Mouse (Mus musculus) T-helper 2 cell (primary cell): ENCODE measurements around the gene Pkn3.
"Not testable (repeated sequence)": the region's sequence is repeated elsewhere in the genome, so short reads cannot be mapped to it uniquely, and the experiment has no call there.

Experiments used
- in situ Hi-C: fragments of 300-600 bp; cut with MboI, MseI; formaldehyde crosslinking; loops from one replicate; pipeline ENCODE4 v1.15.1; 2025; ENCODE audit warnings: high pct_unique_total_duplicates

The Pkn3 gene

DNA sequence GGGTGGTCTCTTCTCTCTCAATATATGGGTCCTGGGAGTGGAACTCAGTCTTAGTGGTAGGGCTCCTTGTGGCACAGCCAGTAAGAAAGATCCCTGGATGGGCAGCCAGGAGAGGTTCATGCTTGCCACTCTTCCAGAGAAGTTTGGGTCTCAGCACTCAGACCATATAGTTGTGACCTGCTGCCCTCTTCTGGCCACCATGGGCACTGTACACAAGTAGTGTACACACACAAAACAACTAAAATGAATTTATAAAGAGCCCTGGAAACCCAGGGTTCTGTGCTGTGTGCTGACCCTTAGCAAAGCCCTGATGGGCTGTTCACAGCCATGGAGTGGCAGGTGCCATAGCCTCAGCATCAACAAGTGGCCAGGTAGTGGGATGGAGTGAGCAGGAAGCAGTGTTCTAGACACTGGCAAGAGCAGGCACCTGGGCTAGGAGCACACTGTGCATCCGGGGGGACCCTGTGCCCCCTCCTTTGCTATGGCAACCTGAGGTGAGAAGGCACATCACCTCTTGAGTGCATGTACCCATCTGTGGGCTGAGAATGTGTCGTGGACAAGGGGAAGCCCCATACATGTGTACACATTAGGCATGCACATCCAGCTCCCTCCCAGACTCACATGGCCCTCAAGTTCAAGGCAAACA lies 18.5 kb downstream of the Pkn3 start:
- in situ Hi-C loops = loop anchor here (5.0 kb wide), 1 partner anchor 49 kb away; the partner anchor contains the start of gene Wdr34

DNA sequence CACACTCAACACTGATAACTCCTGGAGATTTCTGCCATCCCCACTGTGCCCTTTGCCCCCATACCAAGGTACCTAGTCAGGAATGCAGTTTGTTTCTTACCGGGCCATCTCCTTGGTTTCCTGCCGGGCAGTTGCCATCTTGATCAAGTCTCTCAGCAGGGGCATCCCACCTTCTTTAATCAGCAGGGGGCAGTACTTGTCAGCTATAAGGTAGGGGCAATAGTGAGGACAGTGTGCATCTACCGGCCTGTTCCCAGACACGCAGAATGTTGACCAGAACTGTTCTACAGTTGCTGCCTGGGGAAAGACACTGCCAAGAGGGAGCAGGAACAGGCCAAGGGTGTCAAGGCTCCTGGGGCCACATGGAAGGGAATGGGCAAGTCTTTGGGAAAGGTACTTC lies 22.7 kb downstream of the Pkn3 start:
- in situ Hi-C loops = no loop called here

DNA sequence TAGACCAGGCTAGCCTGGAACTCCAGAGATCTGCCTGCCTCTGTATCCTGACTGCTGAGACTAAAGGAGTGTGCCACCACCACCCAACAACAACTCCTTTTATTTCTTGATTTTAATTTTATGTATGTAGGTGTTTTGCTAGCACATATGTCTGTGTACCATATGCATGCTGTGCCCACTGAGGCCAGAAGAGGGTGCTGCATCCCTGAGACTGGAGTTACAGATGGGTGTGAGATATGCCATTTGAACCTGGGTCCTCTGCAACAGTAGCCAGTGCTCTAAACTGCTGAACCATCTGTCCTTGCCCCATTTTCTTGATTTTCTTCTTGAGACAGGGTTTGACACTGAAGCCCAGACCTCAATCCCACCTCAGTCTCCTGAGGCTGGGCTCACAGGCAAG lies 28.9 kb downstream of the Pkn3 start:
- in situ Hi-C loops = loop anchor here (5.0 kb wide), 1 partner anchor 56 kb away; no protein-coding TSS in a partner anchor

DNA sequence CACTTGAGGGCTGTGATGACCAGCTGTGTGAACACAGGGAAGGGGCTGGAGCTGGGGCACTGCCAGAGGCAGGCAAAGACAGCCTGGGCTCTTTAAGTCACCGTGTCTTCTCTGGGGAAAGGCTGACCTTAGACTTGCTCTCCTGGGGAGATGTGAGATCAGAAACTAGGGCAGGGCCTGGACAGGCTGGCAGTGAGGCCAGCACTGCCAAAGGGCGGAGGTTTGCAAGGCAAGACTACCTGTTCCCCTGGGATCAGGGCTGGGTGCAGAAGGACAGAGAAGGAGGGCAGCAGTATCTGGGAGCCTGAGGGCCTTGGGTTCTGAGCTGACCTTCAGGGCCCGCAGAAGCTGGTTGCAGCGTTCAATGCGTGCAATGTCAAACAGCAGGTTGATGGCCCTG lies 30.2 kb downstream of the Pkn3 start:
- in situ Hi-C loops = loop anchor here (5.0 kb wide), 1 partner anchor 55 kb away; no protein-coding TSS in a partner anchor

DNA sequence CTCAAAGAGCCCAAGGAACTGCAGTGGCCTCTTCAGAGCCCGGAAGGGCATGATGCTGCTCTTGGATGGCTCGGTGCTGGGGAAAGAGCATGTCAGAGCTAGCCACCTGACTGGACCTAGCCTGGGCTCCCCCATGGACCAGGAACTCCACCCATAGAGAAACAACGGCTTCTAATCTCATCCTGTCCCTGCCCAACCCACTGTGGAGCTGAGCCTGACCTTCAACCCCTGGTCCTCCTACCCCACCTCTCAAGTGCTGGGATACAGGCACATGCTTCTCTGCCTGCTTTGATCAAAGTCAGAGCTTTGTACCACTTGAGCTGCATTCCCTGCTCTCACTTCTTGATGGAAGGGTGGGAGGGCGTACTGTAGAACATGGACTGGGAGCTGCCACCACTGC lies 30.8 kb downstream of the Pkn3 start:
- in situ Hi-C loops = loop anchor here (5.0 kb wide), 1 partner anchor 54 kb away; no protein-coding TSS in a partner anchor

DNA sequence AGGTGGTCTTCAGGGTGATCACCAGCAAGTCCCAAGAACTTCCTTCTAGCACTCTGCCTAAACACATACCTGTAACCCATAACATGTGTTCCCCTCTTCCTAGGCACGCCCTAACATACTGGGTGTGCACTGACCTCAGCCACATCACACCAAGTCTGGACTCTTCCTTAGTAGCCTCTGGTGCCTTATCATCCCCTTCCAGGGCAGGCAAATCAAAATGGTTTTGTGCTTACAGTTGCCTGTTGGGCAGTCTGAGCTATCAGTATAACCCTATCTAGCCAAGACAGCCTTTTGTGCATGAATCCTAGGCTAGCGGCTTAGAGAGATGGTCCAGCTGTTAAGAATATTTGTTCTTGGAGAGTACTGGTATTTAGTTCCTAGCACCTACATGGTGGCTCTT lies 34.0 kb downstream of the Pkn3 start:
- in situ Hi-C loops = no loop called here

DNA sequence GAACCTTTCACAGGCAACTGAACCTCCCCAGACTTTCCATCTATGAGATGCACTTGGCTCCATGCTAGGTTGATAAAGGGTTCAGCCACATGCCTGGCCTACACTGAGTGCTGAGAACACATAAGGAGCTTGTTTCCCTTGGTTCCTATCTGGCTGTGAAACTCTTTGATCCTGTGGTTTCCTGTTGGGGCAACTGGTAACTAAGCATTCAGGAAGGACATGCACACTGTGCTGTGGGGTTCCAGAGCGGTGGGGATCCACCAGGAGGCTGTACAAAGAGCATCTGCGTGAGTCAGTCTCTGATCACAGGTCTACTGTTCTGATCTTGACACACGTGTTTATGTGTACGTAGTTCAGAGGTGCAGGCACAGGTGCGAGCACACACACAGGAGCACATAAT lies 35.1 kb downstream of the Pkn3 start:
- in situ Hi-C loops = no loop called here

DNA sequence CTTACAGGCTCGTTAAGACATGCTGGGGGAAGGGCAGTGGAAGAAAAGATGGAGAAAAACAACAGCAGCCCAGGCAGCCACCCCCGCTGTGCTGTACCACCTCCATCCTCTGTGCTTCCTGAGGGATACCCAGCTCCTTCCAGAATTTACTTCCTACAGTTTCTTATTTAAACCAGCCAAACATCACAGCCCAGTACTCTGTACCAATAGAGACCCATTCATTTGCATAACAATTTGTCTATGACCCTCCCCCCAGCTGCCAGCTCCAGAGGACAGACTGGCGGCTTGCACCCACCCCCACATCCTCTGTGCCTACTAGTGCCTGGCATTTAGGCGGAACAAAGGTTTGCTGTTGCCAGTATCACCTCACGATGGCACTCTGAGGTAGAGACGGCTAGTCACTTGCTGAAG lies 42.2 kb downstream of the Pkn3 start:
- in situ Hi-C loops = loop anchor here (5.0 kb wide), 1 partner anchor 42 kb away; the partner anchor contains the start of gene Pkn3

DNA sequence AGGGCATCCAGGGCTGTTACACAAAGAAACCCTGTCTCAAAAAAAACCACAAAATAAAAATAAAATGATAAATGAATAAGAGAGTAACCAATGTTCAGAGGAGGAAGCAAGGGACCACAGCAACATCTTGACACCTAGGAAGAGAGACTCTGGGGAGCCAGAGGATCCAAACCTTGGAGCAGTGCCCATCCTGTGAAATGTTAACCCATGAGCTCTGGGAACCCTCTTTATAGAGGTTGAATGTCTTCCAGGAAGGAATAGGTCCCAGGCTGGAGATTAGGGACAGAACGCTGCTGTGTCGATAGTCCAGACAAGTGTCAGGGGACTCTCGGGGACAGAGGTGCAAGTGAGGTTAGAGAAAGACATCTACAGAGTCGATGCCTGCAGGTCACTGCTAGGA lies 42.8 kb downstream of the Pkn3 start:
- in situ Hi-C loops = loop anchor here (5.0 kb wide), 1 partner anchor 43 kb away; the partner anchor contains the start of gene Pkn3

DNA sequence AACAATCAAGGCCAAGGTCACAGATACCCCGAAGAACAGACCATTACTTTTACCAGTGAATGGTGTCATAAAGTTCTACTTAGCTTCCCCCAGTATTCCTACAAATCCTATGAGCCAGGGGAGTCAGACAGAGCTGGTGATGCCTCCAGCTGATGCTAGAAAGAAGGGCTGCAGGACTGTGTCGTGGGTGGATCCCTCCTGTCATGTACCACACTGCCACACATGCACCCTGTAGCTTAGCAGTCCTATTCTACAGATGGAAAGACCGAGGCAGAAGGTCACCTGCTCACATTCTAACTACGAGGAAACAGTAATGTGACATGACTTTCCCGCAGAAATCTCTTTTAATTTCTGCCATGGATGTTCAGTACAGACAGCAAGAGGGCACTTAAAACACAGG lies 45.3 kb downstream of the Pkn3 start:
- in situ Hi-C loops = loop anchor here (5.0 kb wide), 1 partner anchor 45 kb away; the partner anchor contains the start of gene Pkn3

DNA sequence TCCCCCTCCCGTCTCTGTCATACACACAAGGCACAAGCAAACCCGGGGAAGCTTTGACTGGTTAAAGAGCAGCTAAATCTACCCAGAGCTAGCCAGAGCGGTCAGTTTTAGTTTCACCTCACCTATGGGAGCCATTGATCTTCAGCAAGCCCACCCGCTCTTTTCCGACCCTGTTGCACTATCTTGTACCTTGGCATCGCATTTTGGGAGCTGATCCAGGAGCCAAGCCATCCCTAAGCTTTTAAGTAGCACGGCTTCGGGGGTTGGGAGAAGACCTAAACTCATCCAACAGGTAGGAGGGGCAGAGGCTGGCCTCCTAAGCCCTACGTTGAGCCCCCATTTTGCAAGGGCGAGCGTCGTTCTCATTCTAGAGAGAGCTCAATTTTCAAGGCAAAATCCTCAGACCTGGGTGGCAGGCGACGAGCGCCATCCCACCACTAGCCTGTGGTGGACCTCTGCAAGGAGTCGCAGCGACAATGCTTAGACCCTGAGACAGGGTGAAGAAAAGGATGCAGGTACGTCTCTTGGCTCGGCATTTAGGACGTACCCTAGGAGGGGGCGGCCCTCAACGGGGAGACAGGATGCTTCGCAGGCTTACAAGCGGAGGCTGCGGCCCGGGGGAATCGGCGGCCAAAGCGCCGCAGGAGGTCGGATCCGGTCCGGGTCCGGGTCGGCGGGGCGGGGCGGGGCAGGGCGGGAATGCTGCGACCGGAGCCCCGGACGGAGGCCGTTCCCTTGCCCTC lies 46.4 kb downstream of the Pkn3 start:
- in situ Hi-C loops = loop anchor here (5.0 kb wide), 1 partner anchor 47 kb away; the partner anchor contains the start of gene Pkn3

DNA sequence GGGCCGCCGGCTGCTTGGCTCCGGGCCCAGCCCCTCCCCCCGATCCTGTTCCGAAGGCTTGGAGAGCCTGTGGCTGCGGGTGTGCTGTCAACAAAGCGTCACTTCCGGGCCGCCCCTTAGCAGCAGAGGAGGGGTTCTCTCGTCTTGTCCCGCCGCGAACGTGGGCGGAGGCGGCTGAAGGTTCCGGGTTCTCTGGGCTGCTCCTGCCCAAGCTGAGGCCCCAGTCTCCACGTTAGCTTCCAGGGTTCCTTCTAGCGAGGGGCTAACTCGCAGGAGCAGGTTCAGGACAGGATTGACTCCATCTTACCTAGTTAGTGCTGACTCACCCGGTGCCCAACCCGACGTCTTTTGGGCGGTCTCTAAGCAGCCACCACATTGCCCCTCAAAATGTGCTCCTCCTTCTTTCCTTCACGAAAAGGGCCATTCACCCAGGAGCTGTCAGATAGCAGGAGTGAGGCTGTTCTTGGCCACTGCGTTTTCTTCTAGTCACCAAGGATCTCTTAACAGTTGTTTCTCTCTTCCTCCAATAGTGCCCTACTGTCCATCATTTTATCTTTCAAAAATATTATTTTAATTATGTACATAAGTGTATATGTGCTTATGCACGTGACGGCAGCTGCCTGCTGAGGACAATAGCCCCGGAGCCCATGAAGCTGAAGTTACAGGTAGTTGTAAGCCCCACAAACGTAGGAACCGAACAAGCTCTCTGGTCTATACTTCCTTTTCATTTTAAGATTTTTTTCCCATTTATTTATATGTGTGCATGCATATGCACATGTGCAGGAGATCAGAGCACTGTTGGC lies 47.2 kb downstream of the Pkn3 start, which contains the start of gene Zer1:
Gene Zer1 (minus strand): TSS at position 114 of the 803 bp plus-strand sequence.
- in situ Hi-C loops = loop anchor here (5.0 kb wide), 1 partner anchor 47 kb away; the partner anchor contains the start of gene Pkn3

DNA sequence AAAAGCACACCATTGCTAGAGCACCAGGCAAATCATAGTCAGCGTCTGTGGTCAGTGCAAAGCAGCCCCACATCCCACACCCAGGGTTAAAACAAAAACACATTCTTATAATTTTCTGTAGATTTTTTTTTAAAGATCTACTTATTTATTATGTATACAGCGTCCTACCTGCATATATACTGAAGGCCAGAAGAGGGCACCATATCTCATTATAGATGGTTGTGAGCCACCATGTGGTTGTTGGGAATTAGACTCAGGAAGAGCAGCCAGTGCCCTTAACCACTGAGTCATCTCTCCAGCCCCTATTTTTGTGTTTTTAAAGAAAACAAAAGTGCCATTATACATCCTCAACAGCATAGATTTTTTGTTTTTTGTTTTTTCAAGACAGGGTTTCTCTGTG lies 51.3 kb downstream of the Pkn3 start:
- in situ Hi-C loops = no loop called here

DNA sequence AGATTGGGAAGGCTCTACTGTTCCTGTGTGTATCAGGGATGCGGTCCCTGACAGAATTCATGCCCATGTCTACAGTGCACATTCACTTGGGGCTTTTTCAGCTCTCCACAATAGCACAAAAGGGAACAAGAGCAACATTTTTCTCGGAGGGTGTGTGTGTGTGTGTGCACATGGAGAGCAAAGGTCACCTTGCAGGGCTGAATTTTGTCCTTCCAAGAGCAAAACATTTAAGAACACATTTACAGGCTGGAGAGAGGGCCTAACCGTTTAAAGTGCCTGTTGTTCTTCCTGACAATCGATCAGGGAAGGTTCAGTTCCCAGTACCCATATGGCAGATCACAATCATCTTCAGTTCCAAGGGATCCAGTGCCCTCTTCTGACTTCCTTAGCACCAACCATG lies 52.7 kb downstream of the Pkn3 start:
- in situ Hi-C loops = no loop called here

DNA sequence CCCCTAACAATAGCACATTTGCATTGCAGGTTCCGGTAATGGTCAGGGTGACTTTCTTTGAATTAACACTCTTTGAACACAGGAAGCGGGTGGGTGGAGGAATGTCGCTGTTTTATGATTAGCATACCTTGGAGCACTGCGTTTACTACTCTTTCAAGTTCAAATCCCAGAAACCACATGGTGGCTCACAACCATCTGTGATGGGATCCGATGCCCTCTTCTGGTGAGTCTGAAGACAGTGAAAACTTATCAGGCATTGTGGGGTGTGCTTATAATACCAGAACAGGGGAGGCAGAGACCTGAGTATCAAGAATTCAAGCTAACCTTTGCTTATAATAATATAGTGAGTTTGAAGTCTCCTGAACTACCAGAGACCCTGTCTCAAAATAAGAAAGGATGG lies 53.8 kb downstream of the Pkn3 start:
- in situ Hi-C loops = not testable (repeated sequence)

DNA sequence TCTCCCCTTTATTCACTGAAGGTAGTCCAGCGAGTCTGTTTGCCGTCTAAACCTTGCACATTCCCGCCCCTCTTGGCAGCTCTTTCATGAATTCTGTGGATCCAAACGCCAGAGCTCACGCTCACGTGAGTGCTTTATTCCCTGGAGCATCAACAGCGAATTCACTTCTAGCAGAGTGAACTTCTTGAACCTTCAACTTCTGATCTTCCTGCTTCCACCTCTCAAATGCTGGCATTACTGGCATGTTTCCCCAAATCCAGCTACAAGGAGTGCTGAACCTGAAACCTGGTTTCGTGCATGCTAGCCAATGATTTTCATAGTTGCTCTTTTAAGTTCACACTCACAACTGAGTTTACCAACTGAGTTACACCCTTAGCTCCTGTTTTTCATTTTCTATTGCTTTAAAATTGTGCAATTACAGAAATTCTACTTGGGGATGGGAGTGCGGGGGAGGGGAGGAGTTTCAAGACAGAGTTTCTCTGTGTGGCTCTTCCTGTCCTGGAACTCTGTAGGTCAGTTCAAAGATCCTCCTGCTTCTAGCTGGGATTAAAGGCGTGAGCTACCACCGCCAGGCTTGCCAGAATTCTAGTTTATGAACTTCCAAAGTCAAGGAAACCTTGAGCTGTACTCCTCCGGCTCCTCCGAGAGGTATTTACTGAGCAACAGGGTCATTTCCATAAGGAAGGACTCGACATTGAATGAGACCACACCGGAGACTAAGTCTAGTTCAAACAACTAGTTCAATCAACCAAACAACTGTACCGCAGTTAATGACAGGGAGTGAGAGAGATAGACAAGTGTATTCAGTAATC lies 55.5 kb downstream of the Pkn3 start:
- in situ Hi-C loops = no loop called here

DNA sequence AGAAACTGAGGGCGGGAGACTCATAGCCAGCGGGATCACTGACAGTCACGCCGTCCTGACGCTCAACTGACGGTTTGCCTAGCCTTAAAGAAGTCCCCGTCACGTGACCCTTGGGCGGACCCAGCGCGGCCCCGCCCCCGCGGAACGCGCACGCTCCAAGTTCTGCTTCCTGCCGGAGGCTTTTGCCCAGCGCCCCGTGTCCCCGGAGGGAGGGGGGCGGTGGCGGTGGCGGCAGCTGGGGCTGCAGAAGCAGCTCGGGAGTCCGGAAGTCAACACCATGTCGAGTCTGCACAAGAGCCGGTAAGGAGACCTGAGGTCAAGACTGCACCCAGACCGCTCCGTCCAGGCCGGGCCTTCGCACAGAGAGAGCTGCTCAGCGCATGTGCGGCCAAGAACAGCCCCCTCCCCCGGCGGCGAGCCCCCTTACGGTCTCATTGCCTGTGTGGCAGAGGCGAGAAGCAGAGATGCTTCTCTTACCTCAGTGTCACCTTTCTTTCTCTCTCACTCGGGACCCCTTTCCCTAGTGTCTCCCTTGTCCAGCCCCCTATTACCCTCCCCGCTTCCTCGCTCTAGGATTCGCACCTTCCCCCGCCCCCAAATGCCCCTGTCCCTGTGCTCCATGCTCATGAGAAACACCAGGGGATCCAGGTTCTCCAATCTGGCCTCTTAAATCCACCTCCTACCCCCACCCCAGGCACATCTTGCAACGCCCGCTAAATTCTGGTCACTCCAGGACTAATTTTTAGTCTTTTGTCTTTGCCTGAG lies 56.3 kb downstream of the Pkn3 start, which contains the start of gene Tbc1d13:
Gene Tbc1d13 (plus strand): TSS at position 134 of the 765 bp plus-strand sequence.
- in situ Hi-C loops = no loop called here

DNA sequence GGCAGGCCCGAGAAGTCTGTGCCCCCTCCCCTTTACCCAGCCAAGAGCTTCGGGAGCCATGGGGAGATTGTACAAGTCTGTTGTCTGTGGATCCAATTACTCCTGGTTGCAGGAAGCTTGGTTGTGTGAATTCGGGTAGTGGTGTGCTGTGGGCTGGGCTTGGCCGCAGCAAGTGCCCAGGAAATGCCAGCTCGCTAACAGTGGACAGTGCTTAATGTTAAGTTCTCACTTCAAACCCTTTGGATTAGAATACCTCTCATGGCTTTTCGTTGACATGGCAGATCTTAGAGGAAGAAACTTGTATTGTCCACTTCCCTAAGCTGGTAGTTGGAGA lies 56.9 kb downstream of the Pkn3 start:
- in situ Hi-C loops = no loop called here

DNA sequence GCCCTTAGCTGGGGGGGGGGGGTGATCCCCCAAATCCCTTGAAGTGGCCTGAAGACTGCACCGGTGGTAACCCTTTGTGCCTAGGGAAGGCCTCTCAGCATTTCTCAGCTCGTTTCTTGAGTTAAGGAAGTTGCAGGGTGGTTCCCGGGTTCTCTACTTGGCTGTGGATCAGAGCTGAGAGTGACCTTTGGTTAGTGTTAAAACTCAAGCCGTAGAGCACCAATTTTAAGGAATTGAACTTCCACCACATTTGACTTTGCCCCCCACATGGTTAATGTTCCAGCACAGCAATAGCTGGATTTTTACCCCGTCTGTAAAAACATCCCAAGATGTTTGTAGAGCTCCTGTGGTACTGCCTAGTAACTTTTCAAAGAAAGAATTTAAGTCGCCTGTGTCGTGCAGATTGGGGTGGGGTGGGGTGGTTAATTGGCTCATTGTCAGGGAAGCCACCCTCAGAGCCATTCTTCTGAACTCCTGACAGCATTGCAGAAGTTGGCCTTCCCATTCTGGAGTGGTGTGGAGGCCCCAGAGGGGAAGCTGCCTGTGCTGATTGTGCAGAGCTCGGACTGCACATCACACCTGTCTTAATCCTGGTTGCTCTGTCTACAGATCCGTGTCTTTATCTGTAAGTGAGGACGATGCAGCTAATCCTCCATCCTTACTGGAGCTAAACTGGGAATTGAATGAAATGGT lies 57.6 kb downstream of the Pkn3 start:
- in situ Hi-C loops = no loop called here

DNA sequence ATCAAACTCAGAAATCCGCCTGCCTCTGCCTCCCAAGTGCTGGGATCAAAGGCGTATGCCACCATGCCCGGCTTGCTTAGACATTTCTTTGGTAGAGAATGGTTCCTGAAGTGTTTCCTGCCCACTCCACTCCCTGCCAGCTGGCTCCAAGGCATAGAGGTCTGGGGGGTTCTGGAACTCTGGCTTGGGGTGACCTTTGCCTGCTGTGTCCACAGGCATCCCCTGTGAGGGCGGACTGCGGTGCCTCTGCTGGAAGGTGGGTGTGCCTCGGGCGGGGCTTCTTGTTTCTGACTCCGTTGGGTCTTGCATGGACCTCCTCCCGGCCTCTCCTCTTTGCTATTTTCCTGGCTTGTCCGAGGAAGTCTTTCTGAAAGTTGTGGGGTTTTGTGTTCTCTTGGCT lies 59.0 kb downstream of the Pkn3 start:
- in situ Hi-C loops = no loop called here
